Mouse (Mus musculus) T-helper 17 cell (primary cell): ENCODE measurements around the gene Mrpl20.
"Not testable (repeated sequence)": the region's sequence is repeated elsewhere in the genome, so short reads cannot be mapped to it uniquely, and the experiment has no call there.

ENCODE experiments used
- in situ Hi-C, 2 experiments: fragments of 300-600 bp; cut with MboI, MseI; formaldehyde crosslinking; loops; 1 replicate in 1 of 2; 2 replicates in 1 of 2; pipeline ENCODE4 v1.15.1; 2025; ENCODE audit warnings: high pct_unique_total_duplicates in 2 of 2

Gene Mrpl20

DNA sequence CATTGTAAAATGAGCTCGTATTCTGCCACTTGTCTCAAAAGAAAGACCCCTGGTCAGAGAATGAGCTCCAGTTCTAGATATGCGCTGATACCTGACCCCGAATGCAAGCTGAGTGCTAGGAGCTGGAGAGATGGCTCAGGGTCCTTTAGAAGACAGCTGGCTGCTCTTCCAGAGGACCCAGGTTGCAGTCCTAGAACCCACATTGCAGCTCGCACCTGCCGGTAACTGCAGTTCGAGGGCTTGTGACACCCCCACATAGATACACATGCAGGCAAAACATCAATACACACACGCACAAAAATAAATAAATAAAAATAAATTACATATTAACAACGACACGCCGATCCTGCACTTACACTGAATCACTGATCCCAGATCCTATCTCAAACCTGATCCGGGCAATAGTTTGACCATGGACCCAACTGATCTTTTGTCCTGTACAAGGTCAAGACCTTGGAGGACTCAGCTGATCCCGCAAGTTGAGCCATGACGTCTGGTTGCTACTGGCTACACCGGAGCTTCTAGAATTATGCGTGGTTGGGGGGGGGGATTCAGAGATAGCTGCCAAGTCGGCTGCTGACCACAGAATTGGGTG, 19.1 kb upstream of the Mrpl20 start:
- in situ Hi-C loops = no loop called here

- in situ Hi-C loops = no loop called here
Observed at GRCm38 (mm10) chr4:155784081-155784701, 18.5 kb upstream of the Mrpl20 start.

DNA sequence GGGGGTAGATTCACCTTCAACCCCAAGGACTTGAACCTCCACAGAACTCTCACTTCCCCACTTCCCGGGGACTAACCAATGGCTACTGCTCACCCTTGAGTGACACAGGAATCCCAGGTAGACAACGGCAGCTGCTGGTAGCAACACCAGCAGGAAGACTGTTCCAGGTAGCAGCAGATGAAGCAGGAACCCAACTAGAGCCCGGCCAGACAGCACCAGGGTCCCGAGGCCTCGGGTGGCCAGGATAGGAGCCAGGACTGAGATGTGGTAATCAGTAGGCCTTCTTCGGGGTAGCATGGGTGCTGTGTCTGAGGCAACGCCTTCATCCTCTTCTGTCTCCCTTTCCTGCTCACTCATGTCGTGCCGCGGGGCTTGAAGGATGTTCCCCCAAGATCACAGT, 17.4 kb upstream of the Mrpl20 start:
- in situ Hi-C loops = no loop called here

- in situ Hi-C loops = no loop called here
Observed at GRCm38 (mm10) chr4:155785819-155786218, 16.9 kb upstream of the Mrpl20 start, which contains the start of gene Tmem88b. Tmem88b (minus strand) TSS chr4:155785874.

GRCm38 (mm10) chr4:155788300-155788699, 14.4 kb upstream of the Mrpl20 start:
- in situ Hi-C loops = no loop called here

DNA sequence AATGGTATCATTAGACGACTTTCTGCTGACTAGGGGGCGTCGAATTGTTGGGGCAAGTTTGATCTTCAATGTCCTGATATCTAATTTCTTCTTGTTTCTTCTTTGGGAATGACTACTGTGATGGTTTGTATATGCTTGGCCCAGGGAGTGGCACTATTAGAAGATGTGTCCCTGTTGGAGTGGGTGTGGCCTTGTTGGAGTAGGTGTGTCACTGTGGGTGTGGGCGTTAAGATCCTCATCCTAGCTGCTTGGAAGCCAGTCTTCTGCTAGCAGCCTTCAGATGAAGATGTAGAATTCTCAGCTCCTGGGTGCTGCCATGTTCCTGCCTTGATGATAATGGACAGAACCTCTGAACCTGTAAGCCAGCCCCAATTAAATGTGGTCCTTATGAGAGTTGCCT, 13.8 kb upstream of the Mrpl20 start:
- in situ Hi-C loops = not testable (repeated sequence)

DNA sequence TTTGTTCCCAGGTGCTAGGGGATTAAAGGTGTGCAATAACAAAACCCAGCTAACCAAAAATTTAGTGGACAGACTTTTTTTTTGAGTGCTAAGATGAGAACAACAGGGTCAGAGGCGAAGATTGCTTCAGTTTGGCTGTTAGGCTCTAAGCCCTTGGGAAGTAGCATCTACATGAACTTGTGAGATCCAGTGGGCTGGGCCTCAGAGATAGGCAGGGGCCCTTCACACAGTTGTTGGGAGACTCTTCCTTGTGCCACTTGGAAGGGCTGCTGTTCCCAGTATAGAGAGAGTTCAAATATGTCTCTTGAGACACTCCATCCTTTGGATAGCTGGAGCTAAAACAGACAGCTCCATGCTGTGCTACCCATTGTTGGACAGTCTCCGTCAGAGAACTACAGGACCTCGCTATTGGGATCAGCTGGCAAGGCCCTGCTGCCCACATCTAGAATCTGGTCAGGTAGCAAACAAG, 12.6 kb upstream of the Mrpl20 start, which contains the start of gene Ankrd65:
Gene Ankrd65, plus strand, starts transcription at position 419 of the 469 bp plus-strand sequence.
- in situ Hi-C loops = no loop called here

- in situ Hi-C loops = no loop called here
Observed at GRCm38 (mm10) chr4:155790650-155791161, 12.0 kb upstream of the Mrpl20 start.

- in situ Hi-C loops = no loop called here
Observed at GRCm38 (mm10) chr4:155791240-155791933, 11.3 kb upstream of the Mrpl20 start.

- in situ Hi-C loops = no loop called here
Observed at GRCm38 (mm10) chr4:155793730-155794129, 8.9 kb upstream of the Mrpl20 start.

- in situ Hi-C loops = no loop called here
Observed at GRCm38 (mm10) chr4:155802075-155802474, 603 bp upstream of the Mrpl20 start.

- in situ Hi-C loops = no loop called here
Observed at GRCm38 (mm10) chr4:155803340-155804041, 813 bp downstream of the Mrpl20 start.

DNA sequence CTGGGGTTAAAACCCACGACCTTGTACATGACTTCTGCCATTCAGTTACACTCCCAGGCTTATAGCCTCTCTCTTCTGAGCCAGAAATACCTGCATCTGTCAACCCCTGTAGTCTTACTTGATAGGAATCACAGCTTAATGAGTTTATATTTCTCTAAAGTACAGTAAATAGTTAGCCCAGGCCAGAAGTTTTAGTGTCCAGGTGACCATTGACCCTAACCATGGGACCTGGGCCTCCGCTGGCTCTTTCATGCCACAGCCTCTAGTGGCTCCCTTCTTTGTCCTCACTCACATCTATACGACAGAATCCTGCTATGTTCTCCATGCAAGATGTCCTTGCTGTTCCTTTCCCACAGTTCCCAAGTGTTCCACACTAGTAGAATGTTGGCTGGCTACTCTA, 5.2 kb downstream of the Mrpl20 start:
- in situ Hi-C loops = no loop called here

DNA sequence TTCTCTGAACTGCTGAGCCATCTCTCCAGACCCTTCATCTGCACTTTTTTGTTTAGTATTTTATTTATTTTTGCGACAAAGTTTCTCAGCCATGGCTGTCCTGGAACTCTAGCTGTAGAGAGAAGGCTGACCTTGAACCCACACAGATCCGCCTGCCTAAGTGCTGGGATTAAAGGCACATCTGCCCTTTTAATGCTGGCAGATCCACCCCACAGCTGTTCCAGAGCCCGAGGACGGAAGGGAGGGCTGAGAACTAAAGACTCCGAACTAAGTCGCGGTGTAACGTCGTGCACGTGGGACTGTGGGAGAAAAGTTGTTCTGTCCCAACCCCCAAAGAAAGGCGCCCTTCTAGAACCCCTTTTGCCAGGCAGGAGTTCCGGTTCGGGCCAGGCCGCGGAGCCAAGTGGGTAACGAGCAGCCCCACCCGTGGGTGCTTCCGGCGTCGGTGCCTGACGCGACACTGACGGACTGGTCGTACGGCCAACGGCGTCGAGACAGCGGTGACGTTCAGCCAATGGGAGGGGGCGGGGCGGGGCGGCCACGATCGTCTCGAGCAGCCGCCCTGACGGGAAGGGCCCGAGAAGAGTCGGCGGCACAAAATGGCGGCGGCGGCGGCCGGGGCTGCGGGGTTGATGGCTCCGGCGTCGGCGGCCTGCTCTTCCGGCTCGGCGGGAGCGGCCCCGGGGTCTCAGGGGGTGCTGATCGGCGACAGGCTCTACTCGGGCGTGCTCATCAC, 9.4 kb downstream of the Mrpl20 start, which contains the start of gene Ccnl2:
Gene Ccnl2, plus strand, starts transcription at position 561 of the 736 bp plus-strand sequence.
- in situ Hi-C loops = no loop called here

- in situ Hi-C loops = no loop called here
Observed at GRCm38 (mm10) chr4:155812665-155813181, 10.0 kb downstream of the Mrpl20 start.

GRCm38 (mm10) chr4:155817533-155817932, 14.9 kb downstream of the Mrpl20 start:
- in situ Hi-C loops = no loop called here

GRCm38 (mm10) chr4:155821025-155821424, 18.3 kb downstream of the Mrpl20 start:
- in situ Hi-C loops = no loop called here

DNA sequence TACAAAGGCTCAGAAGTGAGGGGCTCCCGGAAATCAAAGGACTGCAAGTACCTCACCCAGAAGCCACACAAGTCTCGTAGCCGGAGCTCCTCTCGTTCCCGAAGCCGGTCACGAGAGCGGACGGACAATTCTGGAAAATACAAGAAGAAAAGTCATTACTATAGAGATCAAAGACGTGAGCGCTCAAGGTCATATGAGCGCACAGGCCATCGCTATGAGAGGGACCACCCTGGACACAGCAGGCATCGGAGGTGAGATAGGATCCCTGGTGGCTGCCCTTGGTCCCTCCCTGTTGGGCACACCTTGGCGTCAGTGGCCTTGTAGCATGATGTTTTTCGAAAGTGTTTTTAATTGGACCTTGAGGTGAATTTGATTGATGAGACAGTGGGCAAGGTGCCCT, 20.8 kb downstream of the Mrpl20 start:
- in situ Hi-C loops = no loop called here

DNA sequence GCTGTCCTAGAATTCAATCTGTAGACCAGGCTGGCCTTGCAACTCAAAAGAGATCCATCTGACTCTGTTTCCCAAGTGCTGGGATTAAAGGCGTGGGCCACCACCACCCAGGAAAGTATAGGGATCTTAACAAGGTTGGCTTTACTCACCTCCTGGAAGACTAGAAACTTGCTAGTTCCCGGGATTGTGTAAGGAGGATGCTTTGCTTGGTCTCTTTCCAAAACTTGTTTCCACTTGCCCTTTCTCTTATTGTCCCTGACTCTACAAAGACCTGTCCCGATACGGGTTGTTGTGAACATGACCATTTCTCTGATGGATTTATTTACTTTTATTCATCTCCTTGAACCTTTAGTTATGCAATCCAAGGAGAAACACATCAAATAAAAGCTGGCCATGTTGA, 27.2 kb downstream of the Mrpl20 start:
- in situ Hi-C loops = no loop called here

DNA sequence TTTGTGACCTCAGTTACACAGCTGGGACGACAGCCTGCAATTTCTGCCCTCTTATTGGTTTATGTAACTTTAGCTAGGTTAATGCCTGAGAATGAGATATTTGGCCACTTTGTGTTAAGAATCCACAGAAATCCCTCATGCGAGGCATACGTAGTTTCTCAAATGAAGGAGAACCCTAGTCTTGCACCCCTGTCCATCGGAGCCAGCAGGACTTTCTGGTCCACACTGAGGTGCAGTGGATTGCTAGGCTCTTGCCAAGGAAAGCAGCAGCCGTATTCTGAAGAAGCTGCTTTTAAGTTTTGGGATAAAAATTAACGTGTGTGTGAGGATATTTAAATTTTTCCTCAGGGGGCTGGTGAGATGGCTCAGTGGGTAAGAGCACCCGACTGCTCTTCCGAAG, 27.9 kb downstream of the Mrpl20 start:
- in situ Hi-C loops = no loop called here
